Mouse (Mus musculus) midbrain, postnatal 0 days (tissue): ENCODE measurements at regions not wholly inside any gene's neighbourhood (a gene's known extent, or its start where the extent isn't known, plus 50 kb on each side); places are given as distances from the start of the nearest gene placed in this dataset.

Experiments
- ATAC-seq: fragments of 200-750 bp; cut with Nextera tagmentation; 2 replicates; pipeline ENCODE4 v1.8.0; 2017; ENCODE audit warnings: moderate number of reproducible peaks, mild to moderate bottlenecking, moderate TSS enrichment, moderate library complexity; ENCODE audit not compliant: low FRiP score
- DNase-seq: peaks from one replicate; pipeline ENCODE4 v3.0.0-alpha.2; 2015; ENCODE audit warnings: low spot score
- H3K27ac ChIP-seq: fragments of 300-500 bp; sonication (generic); 2 replicates; pipeline ENCODE4 v1.5.1; 2014; ENCODE audit warnings: low read depth, mild to moderate bottlenecking, low read length, mixed read lengths
- H3K27me3 ChIP-seq: fragments of 300-500 bp; sonication (generic); 2 replicates; pipeline ENCODE4 v1.6.1; 2014; ENCODE audit warnings: low read length, control low read depth, mixed read lengths; ENCODE audit not compliant: insufficient read depth
- H3K36me3 ChIP-seq: fragments of 300-500 bp; sonication (generic); 2 replicates; pipeline ENCODE4 v1.6.1; 2014; ENCODE audit warnings: low read length, control low read depth, mixed read lengths; ENCODE audit not compliant: insufficient read depth
- H3K4me1 ChIP-seq: fragments of 300-500 bp; sonication (generic); 2 replicates; pipeline ENCODE4 v1.6.1; 2014; ENCODE audit warnings: mild to moderate bottlenecking, control low read depth, antibody characterized with exemption, low read length, mixed read lengths; ENCODE audit not compliant: insufficient read depth
- H3K4me2 ChIP-seq: fragments of 300-500 bp; sonication (generic); 2 replicates; pipeline ENCODE4 v1.6.1; 2014; ENCODE audit warnings: low read depth, mild to moderate bottlenecking, low read length, mixed read lengths; ENCODE audit not compliant: poor library complexity, severe bottlenecking
- H3K4me3 ChIP-seq: fragments of 300-500 bp; sonication (generic); 2 replicates; pipeline ENCODE4 v1.5.1; 2014; ENCODE audit warnings: low read depth, mild to moderate bottlenecking, low read length, moderate library complexity
- H3K9ac ChIP-seq: fragments of 300-500 bp; sonication (generic); replicated peaks from 2 replicates; pipeline ENCODE4 v1.6.1; 2014; ENCODE audit warnings: mild to moderate bottlenecking, low read length, moderate library complexity, mixed read lengths; ENCODE audit not compliant: poor library complexity, severe bottlenecking
- H3K9me3 ChIP-seq: fragments of 300-500 bp; sonication (generic); 2 replicates; pipeline ENCODE4 v1.6.1; 2016; ENCODE audit warnings: low read length, control low read depth
- CTCF ChIP-seq: IDR thresholded peaks from 2 replicates; pipeline ENCODE4 v1.5.1; 2016; ENCODE audit warnings: antibody characterized with exemption, mild to moderate bottlenecking
- WGBS: fragments of 180-500 bp; shearing (Covaris S2); extraction: QIAGEN DNeasy Blood & Tissue Kit; methylation state at CpG from one replicate; pipeline ENCODE4 v1.1.7; 2014; 5-methylcytosine and 5-hydroxymethylcytosine counted together

- DNase-seq (peak; percentile 16), ATAC-seq (no peak)
- Histone ChIP-seq H3K4me1 (peaks cover 12% of the 10 kb centered on the region; the same call in 1 of the 2 replicates), H3K36me3 (no peaks in the 10 kb centered on the region), H3K9me3 (no peaks in the 10 kb centered on the region), H3K4me3 (no peak overlapping the region), H3K9ac (no peak overlapping the region), H3K27me3 (no peaks in the 10 kb centered on the region; the same call in 1 of the 2 replicates), H3K4me2 (no peak overlapping the region), H3K27ac (no peak overlapping the region)
- WGBS, result 84% methylated on average over 2 of the region's 2 CpGs
- no peak for TF ChIP-seq CTCF
Observed at GRCm38 (mm10) chr8:25369331-25369730, 545.2 kb upstream of the Adam5 start.

- DNase-seq (peak; percentile 68), ATAC-seq (peak; percentile 63; the same call in 1 of the 2 replicates)
- Histone ChIP-seq H3K4me1 (peaks cover 12% of the 10 kb centered on the region; the same call in 1 of the 2 replicates), H3K4me3 (peak overlapping the region; percentile 6; the same call in 1 of the 2 replicates), H3K4me2 (peak overlapping the region; percentile 36; the same call in 1 of the 2 replicates), H3K27me3 (no peaks in the 10 kb centered on the region; the same call in 1 of the 2 replicates), H3K27ac (no peak overlapping the region), H3K36me3 (no peaks in the 10 kb centered on the region), H3K9ac (no peak overlapping the region), H3K9me3 (no peaks in the 10 kb centered on the region)
- 10% methylated on average over 11 of the region's 11 CpGs for WGBS
- no peak for TF ChIP-seq CTCF
Observed at GRCm38 (mm10) chr8:25368561-25369091, 544.5 kb upstream of the Adam5 start.

- no peaks in the 10 kb centered on the region; the same call in 1 of the 2 replicates for H3K27me3 ChIP-seq
- WGBS, result 17% methylated on average over 15 of the region's 15 CpGs
Observed at GRCm38 (mm10) chr8:25367806-25368549, 543.8 kb upstream of the Adam5 start.

DNA sequence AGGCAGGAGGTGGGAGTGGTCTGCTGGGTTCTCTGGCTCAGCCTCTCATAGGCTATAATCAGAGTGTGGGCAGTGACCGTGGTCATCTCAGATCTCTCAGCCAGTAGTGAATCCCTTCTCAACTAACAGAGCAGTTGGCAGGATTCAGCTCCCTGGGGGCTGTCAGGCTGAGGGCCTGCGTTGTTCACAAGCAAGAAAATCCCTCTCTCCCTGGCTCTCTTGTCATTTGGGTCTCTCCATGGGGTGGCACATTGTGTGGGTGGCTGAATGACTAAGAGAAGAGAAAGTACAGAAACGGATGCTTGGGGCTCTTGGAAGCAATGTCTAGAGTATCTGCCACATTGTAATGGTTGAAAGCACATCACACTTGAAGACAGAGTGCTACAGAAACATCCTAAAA is 542.0 kb upstream of the Adam5 start:
- ATAC-seq, result 0 out of 2 replicates have a peak, but pooled peaks have one; percentile 38

More at GRCm38 (mm10) chr8:25367806-25368549, 543.8 kb upstream of the Adam5 start:
- TF ChIP-seq CTCF, result no peak
- ATAC-seq (no peak), DNase-seq (peak; percentile 4)
- Histone ChIP-seq H3K4me1 (peaks cover 7% of the 10 kb centered on the region; the same call in 1 of the 2 replicates), H3K9me3 (no peaks in the 10 kb centered on the region), H3K4me2 (peak overlapping the region; percentile 18; the same call in 1 of the 2 replicates), H3K36me3 (no peaks in the 10 kb centered on the region), H3K4me3 (no peak overlapping the region), H3K27ac (no peak overlapping the region), H3K9ac (no peak overlapping the region)

DNA sequence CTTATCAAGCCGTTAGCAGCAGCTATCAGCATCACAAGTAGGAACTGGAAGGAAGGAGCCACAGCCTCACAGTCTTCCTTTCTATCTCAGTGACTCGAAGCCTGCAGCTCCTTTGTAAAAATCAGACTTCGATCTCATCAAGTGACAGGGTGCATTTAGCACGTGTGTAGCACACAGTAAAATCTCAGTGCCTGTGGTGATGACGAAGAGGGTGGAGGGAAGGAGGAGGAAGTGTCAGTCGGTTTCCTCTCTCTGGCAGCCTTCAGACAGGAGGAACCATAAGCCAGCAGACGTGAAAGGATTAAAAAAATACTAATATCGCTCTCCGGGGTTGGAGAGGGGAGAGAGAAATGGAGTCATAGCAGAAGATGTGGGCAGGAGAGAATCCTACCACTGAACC is 538.5 kb upstream of the Adam5 start:
- Histone ChIP-seq H3K4me1 (no peaks in the 10 kb centered on the region), H3K27ac (no peak overlapping the region), H3K36me3 (no peaks in the 10 kb centered on the region), H3K9ac (no peak overlapping the region), H3K9me3 (no peaks in the 10 kb centered on the region), H3K4me2 (no peak overlapping the region), H3K4me3 (no peak overlapping the region), H3K27me3 (no peaks in the 10 kb centered on the region)
- WGBS, result 62% methylated on average over 9 of the region's 9 CpGs
- no peak for DNase-seq
- TF ChIP-seq CTCF, result no peak
- no peak for ATAC-seq

More for the DNA sequence above, 542.0 kb upstream of the Adam5 start:
- H3K4me3 ChIP-seq, result no peak overlapping the region
- no peaks in the 10 kb centered on the region for H3K9me3 ChIP-seq
- H3K9ac ChIP-seq, result no peak overlapping the region
- no peaks in the 10 kb centered on the region for H3K36me3 ChIP-seq
- H3K4me1 ChIP-seq, result peaks cover 7% of the 10 kb centered on the region; the same call in 1 of the 2 replicates
- no peak overlapping the region for H3K27ac ChIP-seq
- no peaks in the 10 kb centered on the region; the same call in 1 of the 2 replicates for H3K27me3 ChIP-seq
- DNase-seq, result peak; percentile 52
- no peak overlapping the region for H3K4me2 ChIP-seq
- no peak for TF ChIP-seq CTCF
- 31% methylated on average over 3 of the region's 3 CpGs for WGBS

GRCm38 (mm10) chr8:25362146-25362545 is 538.0 kb upstream of the Adam5 start:
- Histone ChIP-seq H3K4me3 (no peak overlapping the region), H3K4me1 (no peaks in the 10 kb centered on the region), H3K27ac (no peak overlapping the region), H3K27me3 (no peaks in the 10 kb centered on the region), H3K4me2 (no peak overlapping the region), H3K9me3 (no peaks in the 10 kb centered on the region), H3K9ac (no peak overlapping the region), H3K36me3 (no peaks in the 10 kb centered on the region)
- no peak for DNase-seq
- TF ChIP-seq CTCF, result peak; percentile 30; the same call in 1 of the 2 replicates
- WGBS, result 61% methylated on average over 4 of the region's 4 CpGs
- ATAC-seq, result no peak
